Mouse (Mus musculus) bone marrow macrophage, adult 2 months (primary cell): ENCODE data around the gene Osbpl6. TPM values are rescaled to one million over a fixed set of nuclear protein-coding genes. Genes with fewer than 3 reads are reported as not detected.

ENCODE experiments used
- H3K27ac ChIP-seq: 2 replicates; pipeline ENCODE4 v1.5.1; 2012; ENCODE audit warnings: low read depth, low read length; ENCODE audit not compliant: insufficient read depth
- H3K4me1 ChIP-seq: 2 replicates; pipeline ENCODE4 v1.6.1; 2012; ENCODE audit warnings: low read length; ENCODE audit not compliant: control insufficient read depth, insufficient read depth
- H3K4me3 ChIP-seq: 2 replicates; pipeline ENCODE4 v1.5.1; 2012; ENCODE audit warnings: mild to moderate bottlenecking, low read length, moderate library complexity; ENCODE audit not compliant: insufficient read depth
- CTCF ChIP-seq: IDR thresholded peaks from 2 replicates; pipeline ENCODE4 v1.5.1; 2012; ENCODE audit warnings: low read depth, mild to moderate bottlenecking, low read length, moderate library complexity
- POLR2A ChIP-seq: IDR thresholded peaks from 2 replicates; pipeline ENCODE4 v1.6.1; 2012; ENCODE audit warnings: mild to moderate bottlenecking, low read depth, low read length, borderline replicate concordance
- polyA plus RNA-seq: library from polyadenylated mRNA; stranded (reverse); fragments of >200 nt; gene quantifications from 2 replicates; pipeline ENCODE4 v1.2.4, GENCODE M21; 2012; ENCODE audit not compliant: missing spikeins, insufficient read depth, insufficient read length

Gene Osbpl6
- polyA plus RNA-seq, 1 experiment = not detected

- Histone ChIP-seq H3K4me3 (no peak overlapping the region), H3K27ac (no peak overlapping the region), H3K4me1 (peaks cover 15% of the 10 kb centered on the region)
- no peak for TF ChIP-seq CTCF
- no peak for TF ChIP-seq POLR2A
Observed at GRCm38 (mm10) chr2:76374544-76375206, 31.6 kb upstream of the Osbpl6 start.

DNA sequence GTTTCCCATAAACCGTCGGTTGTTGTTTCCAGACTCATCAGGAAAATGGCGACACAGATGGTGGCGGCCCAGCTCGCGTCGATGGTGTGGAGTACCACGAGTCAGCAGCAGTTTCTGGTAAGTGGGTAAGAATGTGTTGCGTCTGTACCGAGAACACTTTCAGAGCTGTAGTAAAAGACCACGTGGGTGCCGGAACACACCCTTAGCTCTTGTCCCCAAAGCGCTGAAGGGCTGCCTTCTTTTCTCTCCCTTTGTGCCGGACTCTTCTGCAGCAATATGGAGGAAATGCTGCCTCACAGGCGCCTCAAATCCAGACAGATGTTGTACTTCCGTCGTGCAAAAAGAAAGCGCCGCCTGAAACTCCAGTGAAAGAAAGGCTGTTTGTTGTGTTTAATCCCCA is 27.7 kb upstream of the Osbpl6 start:
- H3K4me3 ChIP-seq = no peak overlapping the region
- H3K27ac ChIP-seq = no peak overlapping the region

DNA sequence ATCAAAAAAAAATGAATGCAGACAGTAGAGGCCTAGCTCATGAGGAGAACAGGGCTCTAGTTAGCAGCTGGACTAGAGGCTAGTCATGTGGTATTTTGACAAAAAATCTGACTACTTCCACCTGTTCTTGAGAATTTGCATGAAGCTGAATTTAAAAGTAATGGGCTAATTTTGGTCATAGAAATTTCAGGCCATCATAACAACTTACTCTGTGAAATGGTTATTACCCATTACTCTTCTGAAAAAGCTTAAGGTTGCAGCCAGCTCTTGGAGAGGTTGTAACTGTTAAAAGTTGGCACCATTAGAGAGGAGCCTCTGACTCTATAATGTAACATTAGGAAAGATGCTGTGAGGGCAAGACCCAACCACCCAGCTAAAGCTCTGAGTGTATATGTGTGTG is 19.8 kb upstream of the Osbpl6 start:
- TF ChIP-seq CTCF = no peak
- TF ChIP-seq POLR2A = no peak
- Histone ChIP-seq H3K4me1 (no peaks in the 10 kb centered on the region), H3K4me3 (no peak overlapping the region), H3K27ac (no peak overlapping the region)

More for the DNA sequence above, 27.7 kb upstream of the Osbpl6 start:
- no peaks in the 10 kb centered on the region for H3K4me1 ChIP-seq
- TF ChIP-seq POLR2A = no peak
- no peak for TF ChIP-seq CTCF

DNA sequence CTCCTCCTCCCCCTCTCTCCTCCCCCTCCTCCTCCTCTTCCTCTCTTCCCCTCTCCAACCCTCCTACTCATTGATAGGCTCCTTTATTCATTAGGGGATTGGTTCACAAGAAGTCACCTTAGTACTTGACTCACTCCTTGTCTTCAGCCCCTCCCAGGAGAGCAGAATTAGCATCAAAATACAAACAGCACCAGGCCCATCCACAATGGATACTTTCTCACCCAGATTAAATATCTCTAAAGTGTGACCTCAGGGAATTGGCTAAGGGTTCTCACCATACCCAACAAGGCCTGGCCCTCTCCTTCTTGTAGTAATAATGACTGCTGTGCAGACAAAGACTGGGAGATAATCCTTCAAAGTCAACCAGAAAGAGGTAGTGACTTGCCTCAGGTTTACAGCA is 6.1 kb upstream of the Osbpl6 start:
- Histone ChIP-seq H3K27ac (no peak overlapping the region), H3K4me3 (no peak overlapping the region), H3K4me1 (no peaks in the 10 kb centered on the region)
- TF ChIP-seq CTCF = no peak
- TF ChIP-seq POLR2A = no peak

DNA sequence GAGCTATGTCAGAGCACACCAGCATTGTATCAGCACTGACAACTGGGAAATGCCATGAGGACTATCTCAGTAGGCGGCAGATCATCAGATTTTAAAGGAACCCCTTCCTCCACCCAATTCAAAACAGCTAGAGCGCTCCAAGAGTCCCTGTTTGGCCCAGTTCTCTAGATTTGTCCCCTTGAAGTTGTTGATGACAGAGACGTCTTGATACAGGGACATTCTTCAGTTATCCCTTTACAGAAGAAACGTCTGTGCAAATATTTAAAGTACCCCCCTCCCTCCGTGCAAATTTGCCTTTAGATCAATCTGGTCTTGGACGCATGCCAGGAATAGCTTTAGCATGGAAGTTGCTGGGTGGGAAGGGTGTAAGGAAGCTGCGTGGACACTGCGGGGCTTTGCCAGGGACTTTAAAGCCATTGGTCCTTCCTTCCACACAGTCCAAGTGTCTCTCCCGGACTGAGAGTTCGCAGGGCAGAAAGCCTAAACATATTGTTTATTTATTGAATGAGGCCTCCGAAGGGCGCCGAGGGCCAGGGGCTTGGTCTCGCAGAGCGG is 635 bp upstream of the Osbpl6 start:
- peak overlapping the region; percentile 62 for H3K4me3 ChIP-seq
- H3K27ac ChIP-seq = no peak overlapping the region
- TF ChIP-seq CTCF (no peak), POLR2A (no peak)
- no peaks in the 10 kb centered on the region for H3K4me1 ChIP-seq

DNA sequence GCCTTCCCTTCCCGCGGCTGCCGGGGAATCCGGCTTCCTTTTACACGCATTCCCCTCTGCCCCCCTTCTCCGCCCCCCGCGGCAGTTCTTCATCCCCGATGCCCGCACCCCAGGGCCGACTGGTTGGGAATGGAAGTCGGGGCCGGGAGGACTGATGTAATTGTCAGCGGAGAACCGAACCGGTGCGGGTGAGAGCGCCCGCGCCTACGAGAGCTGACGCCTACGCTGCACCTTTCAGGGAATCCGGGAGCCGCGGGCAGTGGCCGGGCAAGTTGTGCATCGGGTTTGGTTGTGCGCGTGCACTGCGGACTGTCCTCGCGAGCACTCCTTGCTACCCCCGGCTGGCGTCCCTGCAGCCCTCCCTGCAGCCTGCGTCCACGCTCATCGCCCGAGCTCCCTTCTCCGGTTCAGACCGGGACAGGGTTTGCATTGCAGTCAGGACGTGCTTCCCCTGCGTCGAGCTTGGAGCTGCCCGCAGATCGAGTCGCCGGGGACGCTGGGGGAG is 681 bp downstream of the Osbpl6 start:
- no peak overlapping the region for H3K27ac ChIP-seq
- peak overlapping the region; percentile 62 for H3K4me3 ChIP-seq
- H3K4me1 ChIP-seq = no peaks in the 10 kb centered on the region
- TF ChIP-seq CTCF = no peak
- TF ChIP-seq POLR2A = no peak

DNA sequence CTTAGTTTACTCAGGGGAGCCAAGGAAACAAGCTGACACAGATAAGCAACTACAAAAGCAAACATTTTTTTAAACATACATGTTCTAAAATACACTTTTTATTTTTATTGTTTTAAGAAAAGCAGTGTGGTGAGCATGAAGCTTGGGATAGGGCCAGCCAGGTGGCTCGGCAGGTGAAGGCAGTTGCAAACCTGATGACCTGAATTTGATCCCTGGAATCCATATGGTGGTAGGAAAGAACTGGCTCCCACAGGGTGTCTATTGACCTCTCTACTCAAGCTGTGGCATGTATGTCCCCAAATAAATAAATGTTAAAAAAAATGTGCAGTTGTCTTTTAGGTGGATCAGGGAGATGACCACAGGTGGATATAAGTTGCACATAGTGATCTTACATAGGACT is 3.2 kb downstream of the Osbpl6 start:
- Histone ChIP-seq H3K27ac (no peak overlapping the region), H3K4me1 (no peaks in the 10 kb centered on the region), H3K4me3 (no peak overlapping the region)
- TF ChIP-seq POLR2A (no peak), CTCF (no peak)

GRCm38 (mm10) chr2:76409986-76410385 is 3.7 kb downstream of the Osbpl6 start:
- TF ChIP-seq POLR2A (no peak), CTCF (no peak)
- no peak overlapping the region for H3K4me3 ChIP-seq
- H3K4me1 ChIP-seq = no peaks in the 10 kb centered on the region
- no peak overlapping the region for H3K27ac ChIP-seq

- no peak for TF ChIP-seq POLR2A
- TF ChIP-seq CTCF = no peak
- H3K4me3 ChIP-seq = no peak overlapping the region
- no peak overlapping the region for H3K27ac ChIP-seq
- H3K4me1 ChIP-seq = no peaks in the 10 kb centered on the region
Observed at GRCm38 (mm10) chr2:76412924-76413323, 6.6 kb downstream of the Osbpl6 start.

GRCm38 (mm10) chr2:76417446-76418141 is 11.3 kb downstream of the Osbpl6 start:
- Histone ChIP-seq H3K27ac (no peak overlapping the region), H3K4me1 (no peaks in the 10 kb centered on the region), H3K4me3 (no peak overlapping the region)
- TF ChIP-seq POLR2A (no peak), CTCF (no peak)

DNA sequence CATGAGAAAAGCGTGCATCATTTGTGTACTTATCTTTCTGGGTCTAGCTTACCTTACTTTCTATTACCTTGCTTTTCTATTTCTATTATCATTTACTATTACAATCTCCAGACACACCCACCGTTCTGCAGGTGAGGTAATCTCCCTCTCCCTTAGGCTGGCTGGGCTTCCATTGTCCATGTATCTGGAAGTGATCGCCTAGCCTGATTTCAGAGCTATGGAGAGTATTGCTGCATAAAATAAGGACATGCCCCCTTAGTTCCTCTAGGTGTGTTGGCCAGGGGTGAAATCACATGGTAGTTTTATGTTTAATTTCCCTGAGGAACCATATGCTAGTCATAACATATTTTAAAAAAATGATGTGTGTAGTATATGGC is 11.8 kb downstream of the Osbpl6 start:
- Histone ChIP-seq H3K27ac (no peak overlapping the region), H3K4me3 (no peak overlapping the region), H3K4me1 (no peaks in the 10 kb centered on the region)
- TF ChIP-seq POLR2A (no peak), CTCF (no peak)
